Mouse (Mus musculus) intestine, embryonic 16.5 days (tissue): ENCODE results near the gene 5730480H06Rik. TPM values are rescaled to one million over a fixed set of nuclear protein-coding genes. Genes with fewer than 3 reads are reported as not detected.

Experiments
- ATAC-seq: fragments of 200-750 bp; cut with Nextera tagmentation; 2 replicates; pipeline ENCODE4 v1.8.0; 2017; ENCODE audit warnings: moderate TSS enrichment, moderate library complexity
- H3K27ac ChIP-seq: fragments of 300-500 bp; sonication (generic); 2 replicates; pipeline ENCODE4 v1.5.1; 2014; ENCODE audit warnings: mild to moderate bottlenecking, low read length
- H3K27me3 ChIP-seq: fragments of 300-500 bp; sonication (generic); replicated peaks from 2 replicates; pipeline ENCODE4 v1.6.1; 2014; ENCODE audit warnings: low read length, control low read depth, mixed read lengths; ENCODE audit not compliant: control insufficient read depth, insufficient read depth
- H3K36me3 ChIP-seq: fragments of 300-500 bp; sonication (generic); 2 replicates; pipeline ENCODE4 v1.6.1; 2014; ENCODE audit warnings: low read length, control low read depth; ENCODE audit not compliant: control insufficient read depth, insufficient read depth
- H3K4me1 ChIP-seq: fragments of 300-500 bp; sonication (generic); 2 replicates; pipeline ENCODE4 v1.6.1; 2014; ENCODE audit warnings: low read length, control low read depth, mixed read lengths; ENCODE audit not compliant: control insufficient read depth, insufficient read depth
- H3K4me2 ChIP-seq: fragments of 300-500 bp; sonication (generic); 2 replicates; pipeline ENCODE4 v1.6.1; 2014; ENCODE audit warnings: low read depth, low read length, control low read depth
- H3K4me3 ChIP-seq: fragments of 300-500 bp; sonication (generic); 2 replicates; pipeline ENCODE4 v1.5.1; 2014; ENCODE audit warnings: mild to moderate bottlenecking, low read length
- H3K9ac ChIP-seq: fragments of 300-500 bp; sonication (generic); 2 replicates; pipeline ENCODE4 v1.6.1; 2014; ENCODE audit warnings: low read depth, low read length
- H3K9me3 ChIP-seq: fragments of 300-500 bp; sonication (generic); 2 replicates; pipeline ENCODE4 v1.6.1; 2016; ENCODE audit warnings: low read length, control low read depth; ENCODE audit not compliant: control insufficient read depth
- WGBS: fragments of 180-500 bp; shearing (Covaris S2); extraction: QIAGEN DNeasy Blood & Tissue Kit; methylation state at CpG from one replicate; pipeline ENCODE4 v1.1.7; 2014; 5-methylcytosine and 5-hydroxymethylcytosine counted together
- polyA plus RNA-seq: library from polyadenylated mRNA; unstranded; fragments of >200 nt; fragmentation: Nextera tagmentation; extraction: Ambion mirVana; gene quantifications from 2 replicates; pipeline ENCODE4 v1.2.1, GENCODE M21; 2015

Gene 5730480H06Rik
- polyA plus RNA-seq, 1 experiment from 2014 or later = 15.1 TPM

GRCm38 (mm10) chr5:48412261-48412660 lies 84.5 kb downstream of the 5730480H06Rik start:
- H3K4me1 ChIP-seq = no peaks in the 10 kb centered on the region
- no peak overlapping the region for H3K4me3 ChIP-seq
- WGBS = 96% methylated on average over 4 of the region's 4 CpGs
- H3K27ac ChIP-seq = no peak overlapping the region
- H3K9me3 ChIP-seq = no peaks in the 10 kb centered on the region
- no peaks in the 10 kb centered on the region for H3K36me3 ChIP-seq
- no peak overlapping the region for H3K9ac ChIP-seq
- no peak overlapping the region for H3K4me2 ChIP-seq
- H3K27me3 ChIP-seq = no peaks in the 10 kb centered on the region
- no peak for ATAC-seq

DNA sequence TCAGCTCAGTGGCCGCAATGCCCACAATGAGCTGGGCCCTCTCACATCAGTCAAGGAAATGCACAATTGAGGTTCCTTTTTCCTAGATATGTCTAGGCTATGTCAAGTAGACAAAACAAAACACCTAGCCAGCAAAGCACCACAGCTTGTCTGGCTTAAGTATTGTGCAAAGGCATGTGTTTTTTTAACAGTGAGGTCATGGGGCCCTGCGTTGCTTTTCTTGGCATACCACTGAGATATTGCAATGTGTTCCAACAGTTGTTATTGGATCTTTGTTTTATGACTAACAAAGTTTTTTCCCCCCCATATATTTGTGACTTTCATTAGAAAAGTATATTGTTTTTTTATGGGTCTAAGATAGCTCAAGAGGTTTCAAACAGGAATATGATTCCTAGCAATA lies 92.0 kb downstream of the 5730480H06Rik start:
- WGBS = 93% methylated on average over 2 of the region's 2 CpGs
- Histone ChIP-seq H3K4me2 (no peak overlapping the region), H3K4me1 (no peaks in the 10 kb centered on the region), H3K27ac (no peak overlapping the region), H3K36me3 (no peaks in the 10 kb centered on the region), H3K4me3 (no peak overlapping the region), H3K9ac (no peak overlapping the region), H3K27me3 (no peaks in the 10 kb centered on the region), H3K9me3 (no peaks in the 10 kb centered on the region)
- no peak for ATAC-seq

DNA sequence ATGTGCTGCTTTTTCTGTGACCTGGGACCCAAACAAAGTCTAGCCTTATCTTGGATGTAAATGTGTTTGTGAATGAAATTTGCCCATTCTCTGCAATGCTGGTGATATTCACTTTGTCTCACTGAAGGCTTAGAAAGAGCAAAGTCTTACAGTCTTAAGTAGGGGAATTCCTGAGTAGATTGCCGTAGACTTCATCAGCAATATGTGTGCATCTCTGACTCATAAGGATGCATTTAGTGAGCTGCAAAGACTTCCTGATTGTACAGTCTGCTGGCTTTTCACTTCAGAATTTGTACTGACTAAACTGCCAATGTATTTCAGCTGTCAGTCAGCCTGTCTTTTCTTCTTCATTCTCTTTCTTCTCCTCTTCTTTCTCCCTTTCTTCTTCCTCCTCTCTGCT lies 94.2 kb downstream of the 5730480H06Rik start:
- no peak overlapping the region for H3K27ac ChIP-seq

GRCm38 (mm10) chr5:48430459-48430858 lies 102.7 kb downstream of the 5730480H06Rik start:
- no peak for ATAC-seq
- no peaks in the 10 kb centered on the region for H3K9me3 ChIP-seq
- no peak overlapping the region for H3K4me2 ChIP-seq
- H3K9ac ChIP-seq = no peak overlapping the region
- no peaks in the 10 kb centered on the region for H3K27me3 ChIP-seq
- H3K4me3 ChIP-seq = no peak overlapping the region
- H3K4me1 ChIP-seq = no peaks in the 10 kb centered on the region
- no peak overlapping the region for H3K27ac ChIP-seq
- H3K36me3 ChIP-seq = no peaks in the 10 kb centered on the region

More for the DNA sequence above, 94.2 kb downstream of the 5730480H06Rik start:
- Histone ChIP-seq H3K27me3 (no peaks in the 10 kb centered on the region), H3K4me2 (no peak overlapping the region), H3K9me3 (no peaks in the 10 kb centered on the region), H3K9ac (no peak overlapping the region), H3K4me1 (no peaks in the 10 kb centered on the region), H3K4me3 (no peak overlapping the region), H3K36me3 (no peaks in the 10 kb centered on the region)
- ATAC-seq = no peak
- 74% methylated on average over 1 of the region's 1 CpGs for WGBS

- Histone ChIP-seq H3K27me3 (no peaks in the 10 kb centered on the region), H3K4me1 (no peaks in the 10 kb centered on the region), H3K4me2 (no peak overlapping the region), H3K9ac (no peak overlapping the region), H3K9me3 (no peaks in the 10 kb centered on the region), H3K27ac (no peak overlapping the region), H3K36me3 (no peaks in the 10 kb centered on the region), H3K4me3 (no peak overlapping the region)
- no peak for ATAC-seq
- WGBS = 65% methylated on average over 1 of the region's 1 CpGs
These were observed 121.1 kb downstream of the 5730480H06Rik start for GRCm38 (mm10) chr5:48448888-48449287.

GRCm38 (mm10) chr5:48460221-48460620 lies 132.5 kb downstream of the 5730480H06Rik start:
- H3K9ac ChIP-seq = no peak overlapping the region
- H3K36me3 ChIP-seq = no peaks in the 10 kb centered on the region
- H3K4me1 ChIP-seq = no peaks in the 10 kb centered on the region
- no peak overlapping the region for H3K27ac ChIP-seq
- H3K4me3 ChIP-seq = no peak overlapping the region
- H3K4me2 ChIP-seq = no peak overlapping the region
- H3K9me3 ChIP-seq = no peaks in the 10 kb centered on the region
- no peak for ATAC-seq
- H3K27me3 ChIP-seq = no peaks in the 10 kb centered on the region
- 62% methylated on average over 2 of the region's 2 CpGs for WGBS
